Comparison of ENCODE assay signal across 10 mouse cellular contexts in the genomic region with DNA sequence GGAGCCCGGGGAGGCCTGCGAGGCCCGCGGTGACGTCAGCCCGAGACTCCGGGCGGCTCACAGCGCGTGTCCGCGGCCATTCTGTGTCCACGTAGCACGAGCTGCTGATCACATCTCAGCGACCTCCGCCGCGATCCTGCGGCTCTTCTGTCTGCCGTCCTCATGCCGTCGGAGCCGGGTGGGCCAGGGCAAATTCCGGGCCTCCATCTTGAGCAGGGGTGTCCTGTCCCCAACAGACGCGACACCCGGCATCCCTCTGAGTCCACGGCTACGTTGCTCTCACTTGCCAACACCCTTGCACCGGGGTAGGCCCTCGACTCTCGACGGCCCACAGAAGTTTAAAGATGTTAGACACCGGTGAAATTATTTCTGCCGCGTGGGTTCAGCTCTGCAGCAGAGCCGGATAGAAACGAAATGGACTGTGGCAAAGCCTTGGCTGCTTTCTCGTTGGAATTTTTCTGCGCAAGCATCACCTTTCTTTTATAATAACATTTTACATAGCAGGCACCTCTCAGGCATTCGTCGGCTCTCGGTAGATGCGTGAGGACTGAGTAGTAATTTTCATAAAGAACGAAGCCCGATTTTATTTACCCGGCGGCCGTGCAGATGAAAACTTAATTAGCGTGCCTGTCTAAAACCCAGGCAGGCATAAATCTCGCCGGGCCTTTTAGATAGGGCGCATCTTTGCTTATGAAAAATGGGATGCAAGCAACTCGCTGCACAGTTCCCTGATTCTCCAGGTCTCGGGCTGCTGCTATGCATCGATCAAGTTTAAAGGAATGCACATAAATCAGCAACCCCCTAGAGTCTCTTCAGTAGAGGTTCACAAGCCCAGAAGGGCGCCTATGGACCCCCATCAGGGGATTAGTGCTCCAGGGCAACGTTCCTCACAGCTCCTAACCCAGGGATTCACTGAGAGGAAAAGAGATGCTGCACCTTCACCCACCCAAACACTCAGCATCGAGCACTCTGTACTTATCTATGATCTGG. TPM values are rescaled to one million over a fixed set of nuclear protein-coding genes. Genes with fewer than 3 reads are reported as not detected.
DNase-seq lines count a peak whose midpoint lies in the region; ATAC-seq and TF ChIP-seq lines count a peak whose summit lies in the region.
"Had no signal": no experiment of that assay in that cellular context is flagged by ENCODE, and none has a peak within 500 bp of the region (broad histone marks: within the 10 kb centered on the region; RNA-seq: fewer than 3 reads in every experiment).

No protein-coding gene starts in this region.

- peak overlapping the region; percentile 45 for H3K4me2 ChIP-seq in lung, embryonic 14.5 days
- peak overlapping the region; percentile 39; the same call in 1 of the 2 replicates for H3K4me2 ChIP-seq in intestine, embryonic 15.5 days (replicated peaks)
- H3K4me2 ChIP-seq in hindbrain, postnatal 0 days (ENCODE audit: low read depth, low read length), result no peak overlapping the region

- H3K27ac ChIP-seq in lung, embryonic 14.5 days (ENCODE audit: low read depth), result no peak overlapping the region
- H3K27ac ChIP-seq in embryonic facial prominence, embryonic 10.5 days (replicated peaks), result no peak overlapping the region
- H3K27ac ChIP-seq in intestine, embryonic 15.5 days, result no peak overlapping the region
- H3K27ac ChIP-seq in hindbrain, postnatal 0 days, result no peak overlapping the region

- peaks cover 95% of the 10 kb centered on the region for H3K27me3 ChIP-seq in lung, embryonic 14.5 days (ENCODE audit: insufficient read depth, low read length)
- H3K27me3 ChIP-seq in embryonic facial prominence, embryonic 10.5 days (replicated peaks; ENCODE audit: low read depth, poor library complexity, severe bottlenecking), result peaks cover 100% of the 10 kb centered on the region
- peaks cover 75% of the 10 kb centered on the region for H3K27me3 ChIP-seq in intestine, embryonic 15.5 days (replicated peaks)
- H3K27me3 ChIP-seq in hindbrain, postnatal 0 days (ENCODE audit: insufficient read depth, low read length), result peaks cover 92% of the 10 kb centered on the region

- TF ChIP-seq CTCF in lung, embryonic 14.5 days (IDR thresholded peaks at IDR 0.05; ENCODE audit: low read depth), result no peak
- no peak for TF ChIP-seq CTCF in hindbrain, postnatal 0 days (IDR thresholded peaks at IDR 0.05; ENCODE audit: low read depth)

- ATAC-seq in lung, embryonic 14.5 days (ENCODE audit: insufficient read depth), result peak; percentile 41; the same call in 1 of the 2 replicates
- ATAC-seq in intestine, embryonic 15.5 days, result no peak
- no peak for ATAC-seq in hindbrain, postnatal 0 days
- ATAC-seq: hindbrain, embryonic 16.5 days had no signal

- no peak overlapping the region for H3K9ac ChIP-seq in lung, embryonic 14.5 days
- no peak overlapping the region for H3K9ac ChIP-seq in intestine, embryonic 15.5 days
- no peak overlapping the region for H3K9ac ChIP-seq in hindbrain, postnatal 0 days (replicated peaks; ENCODE audit: low read length)

- WGBS in lung, embryonic 14.5 days, result 1% methylated on average over 59 of the region's 59 CpGs
- WGBS in embryonic facial prominence, embryonic 10.5 days, result 1% methylated on average over 59 of the region's 59 CpGs
- WGBS in intestine, embryonic 15.5 days, result 2% methylated on average over 59 of the region's 59 CpGs
- 1% methylated on average over 59 of the region's 59 CpGs for WGBS in hindbrain, postnatal 0 days

- H3K36me3 ChIP-seq in lung, embryonic 14.5 days (ENCODE audit: insufficient read depth), result no peaks in the 10 kb centered on the region
- no peaks in the 10 kb centered on the region for H3K36me3 ChIP-seq in embryonic facial prominence, embryonic 10.5 days (replicated peaks)
- H3K36me3 ChIP-seq in intestine, embryonic 15.5 days, result no peaks in the 10 kb centered on the region
- no peaks in the 10 kb centered on the region for H3K36me3 ChIP-seq in hindbrain, postnatal 0 days (ENCODE audit: insufficient read depth, low read length)

- no peaks in the 10 kb centered on the region for H3K9me3 ChIP-seq in lung, embryonic 14.5 days (ENCODE audit: low read depth, low read length)
- H3K9me3 ChIP-seq in embryonic facial prominence, embryonic 10.5 days, result no peaks in the 10 kb centered on the region
- no peaks in the 10 kb centered on the region for H3K9me3 ChIP-seq in intestine, embryonic 15.5 days
- H3K9me3 ChIP-seq in hindbrain, postnatal 0 days (ENCODE audit: low read length), result no peaks in the 10 kb centered on the region

- no peak for DNase-seq in lung, embryonic 14.5 days
- DNase-seq in lung, postnatal 14 days, result no peak
- peak; percentile 62 for DNase-seq in embryonic facial prominence, embryonic 10.5 days (ENCODE audit: low spot score)
- DNase-seq in retina, postnatal 1 day, result peak; percentile 53
- no peak for DNase-seq in frontal cortex, adult 2 months (ENCODE audit: extremely low spot score in 1 of 2, low spot score in 1 of 2)
- DNase-seq in hindbrain, postnatal 0 days (ENCODE audit: low spot score), result no peak

- no peak overlapping the region for H3K4me3 ChIP-seq in lung, embryonic 14.5 days (ENCODE audit: low read depth, low read length)
- peak overlapping the region; percentile 28; the same call in 1 of the 2 replicates for H3K4me3 ChIP-seq in embryonic facial prominence, embryonic 10.5 days
- H3K4me3 ChIP-seq in intestine, embryonic 15.5 days (replicated peaks), result peak overlapping the region; percentile 20
- H3K4me3 ChIP-seq in hindbrain, postnatal 0 days (ENCODE audit: low read length), result no peak overlapping the region

- H3K4me1 ChIP-seq in lung, embryonic 14.5 days (ENCODE audit: insufficient read depth), result no peaks in the 10 kb centered on the region
- H3K4me1 ChIP-seq in embryonic facial prominence, embryonic 10.5 days, result no peaks in the 10 kb centered on the region; the same call in 1 of the 2 replicates
- 0 out of 2 replicates have a peak, but pooled peaks cover 4% of the 10 kb centered on the region for H3K4me1 ChIP-seq in intestine, embryonic 15.5 days (replicated peaks)
- H3K4me1 ChIP-seq in hindbrain, postnatal 0 days (ENCODE audit: insufficient read depth, low read length), result no peaks in the 10 kb centered on the region

RNA-seq across cellular contexts. Expression of gene Hoxa13, which starts 6.9 kb away (rescaled TPM):
- polyA plus RNA-seq in lung, embryonic 14.5 days (2014; fragmentation: Nextera tagmentation; extraction: Ambion mirVana), result not detected in 2 replicates
- not detected in 2 replicates for polyA plus RNA-seq in embryonic facial prominence, embryonic 10.5 days (2016; fragmentation: Nextera tagmentation; extraction: Ambion mirVana)
- polyA plus RNA-seq in intestine, embryonic 15.5 days (2015; fragmentation: Nextera tagmentation; extraction: Ambion mirVana), result 0.59 and 0.61 TPM in 2 replicates
- not detected in 2 replicates for polyA plus RNA-seq in frontal cortex, adult 2 months (2012; rRNA removed)
- total RNA-seq in hindbrain, postnatal 0 days (2014; rRNA removed), result not detected in 2 replicates
- polyA plus RNA-seq in hindbrain, postnatal 0 days (2015; fragmentation: Nextera tagmentation; extraction: Ambion mirVana), result not detected in 2 replicates
- total RNA-seq: monocyte, adult 5-6 weeks had no signal
- polyA plus RNA-seq: hindbrain, embryonic 16.5 days; stomach, embryonic 14.5 days had no signal

RNA-seq across cellular contexts. Expression of gene Hoxa11, which starts 8.2 kb away (rescaled TPM):
- not detected in 2 replicates for polyA plus RNA-seq in lung, embryonic 14.5 days (2014; fragmentation: Nextera tagmentation; extraction: Ambion mirVana)
- not detected in 2 replicates for polyA plus RNA-seq in embryonic facial prominence, embryonic 10.5 days (2016; fragmentation: Nextera tagmentation; extraction: Ambion mirVana)
- polyA plus RNA-seq in intestine, embryonic 15.5 days (2015; fragmentation: Nextera tagmentation; extraction: Ambion mirVana), result 2.0 and 3.3 TPM in 2 replicates
- polyA plus RNA-seq in frontal cortex, adult 2 months (2012; rRNA removed), result 0.04 and 0.21 TPM in 2 replicates
- not detected in 2 replicates for total RNA-seq in hindbrain, postnatal 0 days (2014; rRNA removed)
- polyA plus RNA-seq in hindbrain, postnatal 0 days (2015; fragmentation: Nextera tagmentation; extraction: Ambion mirVana), result not detected in 2 replicates
- total RNA-seq: monocyte, adult 5-6 weeks had no signal
- polyA plus RNA-seq: hindbrain, embryonic 16.5 days; stomach, embryonic 14.5 days had no signal

RNA-seq across cellular contexts. Expression of gene Hoxa10, which starts 13.2 kb away (rescaled TPM):
- polyA plus RNA-seq in lung, embryonic 14.5 days (2014; fragmentation: Nextera tagmentation; extraction: Ambion mirVana), result not detected in 2 replicates
- polyA plus RNA-seq in embryonic facial prominence, embryonic 10.5 days (2016; fragmentation: Nextera tagmentation; extraction: Ambion mirVana), result not detected in 2 replicates
- 11.4 and 20.2 TPM in 2 replicates for polyA plus RNA-seq in intestine, embryonic 15.5 days (2015; fragmentation: Nextera tagmentation; extraction: Ambion mirVana)
- 0.27 TPM in 1 of 2 replicates, not detected in the other for polyA plus RNA-seq in frontal cortex, adult 2 months (2012; rRNA removed)
- total RNA-seq in hindbrain, postnatal 0 days (2014; rRNA removed), result not detected in 2 replicates
- not detected in 2 replicates for polyA plus RNA-seq in hindbrain, postnatal 0 days (2015; fragmentation: Nextera tagmentation; extraction: Ambion mirVana)
- total RNA-seq: monocyte, adult 5-6 weeks had no signal
- polyA plus RNA-seq: hindbrain, embryonic 16.5 days; stomach, embryonic 14.5 days had no signal

RNA-seq across cellular contexts. Expression of gene Hoxa9, which starts 22.9 kb away (rescaled TPM):
- polyA plus RNA-seq in lung, embryonic 14.5 days (2014; fragmentation: Nextera tagmentation; extraction: Ambion mirVana), result 0.19 TPM in 1 of 2 replicates, not detected in the other
- polyA plus RNA-seq in embryonic facial prominence, embryonic 10.5 days (2016; fragmentation: Nextera tagmentation; extraction: Ambion mirVana), result not detected in 2 replicates
- polyA plus RNA-seq in intestine, embryonic 15.5 days (2015; fragmentation: Nextera tagmentation; extraction: Ambion mirVana), result 5.3 and 6.3 TPM in 2 replicates
- polyA plus RNA-seq in frontal cortex, adult 2 months (2012; rRNA removed), result not detected in 2 replicates
- total RNA-seq in hindbrain, postnatal 0 days (2014; rRNA removed), result 0.26 TPM in 1 of 2 replicates, not detected in the other
- polyA plus RNA-seq in hindbrain, postnatal 0 days (2015; fragmentation: Nextera tagmentation; extraction: Ambion mirVana), result 0.18 TPM in 1 of 2 replicates, not detected in the other
- total RNA-seq: monocyte, adult 5-6 weeks had no signal

RNA-seq across cellular contexts. Expression of gene Hoxa7, which starts 32.2 kb away (rescaled TPM):
- 5.8 and 7.4 TPM in 2 replicates for polyA plus RNA-seq in lung, embryonic 14.5 days (2014; fragmentation: Nextera tagmentation; extraction: Ambion mirVana)
- polyA plus RNA-seq in embryonic facial prominence, embryonic 10.5 days (2016; fragmentation: Nextera tagmentation; extraction: Ambion mirVana), result 0.15 TPM in 1 of 2 replicates, not detected in the other
- polyA plus RNA-seq in intestine, embryonic 15.5 days (2015; fragmentation: Nextera tagmentation; extraction: Ambion mirVana), result 7.5 and 9.4 TPM in 2 replicates
- 0.17 TPM in 1 of 2 replicates, not detected in the other for polyA plus RNA-seq in frontal cortex, adult 2 months (2012; rRNA removed)
- total RNA-seq in hindbrain, postnatal 0 days (2014; rRNA removed), result 2.6 and 2.9 TPM in 2 replicates
- polyA plus RNA-seq in hindbrain, postnatal 0 days (2015; fragmentation: Nextera tagmentation; extraction: Ambion mirVana), result 1.3 and 3.9 TPM in 2 replicates
- total RNA-seq: monocyte, adult 5-6 weeks had no signal

Comparison
In these comparisons a context has a peak if more than half of its experiments do, and no peak if none do; other contexts are left out.
1. DNase-seq: peak in embryonic facial prominence, embryonic 10.5 days (single experiment) and retina, postnatal 1 day (single experiment); none in lung, embryonic 14.5 days (single experiment), lung, postnatal 14 days (single experiment), frontal cortex, adult 2 months (0 of 2) and hindbrain, postnatal 0 days (single experiment).
2. H3K4me3 ChIP-seq: peak in embryonic facial prominence, embryonic 10.5 days (single experiment) and intestine, embryonic 15.5 days (single experiment); none in lung, embryonic 14.5 days (single experiment) and hindbrain, postnatal 0 days (single experiment).